Mouse (Mus musculus): ENCODE measurements at regions not wholly inside any gene's neighbourhood (a gene's known extent, or its start where the extent isn't known, plus 50 kb on each side); places are given as distances from the start of the nearest gene placed in this dataset.

- DNase-seq (ENCODE audit: low spot score), result no peak
- intact Hi-C loops (cut with DNase I), result no loop called here
Observed at GRCm38 (mm10) chr9:13973600-13973999, 146.1 kb downstream of the Fam76b start.

GRCm38 (mm10) chr9:13974870-13975269 lies 147.4 kb downstream of the Fam76b start:
- no peak for DNase-seq (ENCODE audit: low spot score)
- intact Hi-C loops (cut with DNase I), result no loop called here

DNA sequence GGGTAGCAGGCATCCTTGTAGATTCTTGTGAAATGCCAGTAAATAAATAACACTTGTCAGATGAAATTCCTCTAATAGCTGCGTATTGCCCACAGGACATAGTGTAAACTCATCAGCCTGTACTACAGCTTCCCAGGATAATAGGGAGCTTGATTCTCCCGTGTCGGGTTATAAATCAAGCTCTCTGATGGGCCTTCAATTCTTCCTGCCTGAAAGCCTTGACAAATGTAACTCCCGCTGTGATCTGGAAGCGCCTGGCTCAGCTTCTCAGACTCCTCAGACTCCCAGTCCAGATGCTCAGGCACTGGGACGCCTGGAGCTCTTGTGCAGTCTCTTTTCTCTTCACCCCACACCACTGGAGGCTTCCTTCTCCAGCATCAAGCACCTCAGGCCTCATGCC lies 151.3 kb downstream of the Fam76b start:
- DNase-seq (ENCODE audit: low spot score), result no peak
- intact Hi-C loops (cut with DNase I), result no loop called here

GRCm38 (mm10) chr9:13987486-13987885 lies 160.0 kb downstream of the Fam76b start:
- no peak for DNase-seq (ENCODE audit: low spot score)
- intact Hi-C loops (cut with DNase I), result no loop called here

DNA sequence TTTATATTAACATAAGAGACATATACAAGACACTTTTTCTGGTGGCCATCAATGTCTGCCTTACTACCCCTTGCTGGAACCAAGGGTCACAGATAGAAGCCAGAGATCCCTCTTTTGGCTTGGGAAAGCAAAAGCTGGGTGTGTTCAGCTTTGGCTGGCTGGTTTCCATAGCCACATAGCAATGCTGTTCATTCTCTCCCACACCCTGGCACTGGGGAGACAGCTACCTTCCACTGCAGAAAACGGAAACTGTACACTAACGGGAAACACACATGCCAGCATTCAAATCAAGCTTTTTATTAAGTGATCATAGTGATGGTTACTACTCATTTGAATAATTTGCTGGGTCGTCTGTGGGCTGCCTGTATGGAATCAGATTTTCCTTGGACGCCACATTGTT lies 161.4 kb downstream of the Fam76b start:
- no peak for DNase-seq (ENCODE audit: low spot score)
- intact Hi-C loops (cut with DNase I), result no loop called here

DNA sequence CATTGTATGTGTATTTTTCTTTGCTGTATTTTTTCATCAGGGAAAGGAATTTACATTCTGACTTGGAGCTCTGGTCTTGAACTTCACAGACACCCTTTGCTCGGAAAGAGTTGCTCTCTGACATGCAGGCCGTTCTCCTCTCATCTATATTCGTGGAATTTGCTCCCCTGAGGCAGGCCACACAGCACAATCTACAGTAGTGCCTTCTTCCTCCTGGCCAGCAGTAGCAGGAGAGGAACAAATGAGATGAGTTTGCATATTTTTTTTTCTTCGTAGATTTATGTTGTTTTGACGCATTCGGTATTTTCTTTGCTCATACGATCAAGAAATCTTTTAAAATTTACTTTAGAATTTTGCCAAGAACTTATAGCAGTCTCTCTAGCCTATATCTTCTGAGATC lies 163.4 kb downstream of the Fam76b start:
- intact Hi-C loops (cut with DNase I), result no loop called here
- no peak for DNase-seq (ENCODE audit: low spot score)

DNA sequence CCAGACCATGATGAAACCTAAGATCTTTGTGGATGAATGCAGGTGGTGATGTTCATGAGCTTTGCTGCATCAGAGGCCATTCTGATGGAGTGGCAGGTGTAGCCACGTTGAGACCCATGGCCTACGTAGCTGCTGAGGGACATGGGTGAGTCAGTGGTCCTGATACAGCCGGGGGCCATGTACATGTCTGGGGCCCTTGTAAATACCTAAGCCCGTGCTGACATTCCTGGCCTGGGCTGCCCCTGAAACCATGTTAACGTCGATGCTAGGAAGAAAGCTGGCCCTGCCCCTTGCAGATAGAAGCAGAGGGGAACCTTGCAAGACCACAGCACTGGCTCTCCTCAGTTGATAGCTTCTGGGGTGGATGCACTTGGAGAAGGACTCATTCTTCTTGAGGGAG lies 165.2 kb downstream of the Fam76b start:
- DNase-seq (ENCODE audit: low spot score), result no peak
- intact Hi-C loops (cut with DNase I), result no loop called here

GRCm38 (mm10) chr9:13999358-13999757 lies 171.8 kb downstream of the Fam76b start:
- no peak for DNase-seq (ENCODE audit: low spot score)
- intact Hi-C loops (cut with DNase I), result no loop called here

DNA sequence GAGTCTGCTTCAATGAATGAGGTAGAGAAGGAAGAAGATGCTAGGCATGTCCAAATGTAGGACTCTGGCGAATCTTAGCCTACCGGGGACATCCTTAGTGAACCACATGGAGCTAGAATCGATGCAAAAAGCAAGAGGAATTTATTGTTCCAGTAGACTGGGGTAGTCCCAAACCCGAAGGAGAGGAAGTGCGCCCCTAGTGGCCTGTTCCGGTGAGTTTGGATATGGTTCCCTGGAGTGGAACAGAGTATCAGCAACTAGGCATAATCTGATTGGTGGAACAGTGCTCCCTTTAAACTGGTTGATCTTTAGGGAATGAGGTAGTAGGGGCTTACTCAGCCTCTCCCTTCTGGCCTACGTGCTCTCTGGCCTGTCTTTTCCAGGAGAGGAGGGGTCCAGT lies 174.0 kb downstream of the Fam76b start:
- no peak for DNase-seq (ENCODE audit: low spot score)
- intact Hi-C loops (cut with DNase I), result no loop called here

DNA sequence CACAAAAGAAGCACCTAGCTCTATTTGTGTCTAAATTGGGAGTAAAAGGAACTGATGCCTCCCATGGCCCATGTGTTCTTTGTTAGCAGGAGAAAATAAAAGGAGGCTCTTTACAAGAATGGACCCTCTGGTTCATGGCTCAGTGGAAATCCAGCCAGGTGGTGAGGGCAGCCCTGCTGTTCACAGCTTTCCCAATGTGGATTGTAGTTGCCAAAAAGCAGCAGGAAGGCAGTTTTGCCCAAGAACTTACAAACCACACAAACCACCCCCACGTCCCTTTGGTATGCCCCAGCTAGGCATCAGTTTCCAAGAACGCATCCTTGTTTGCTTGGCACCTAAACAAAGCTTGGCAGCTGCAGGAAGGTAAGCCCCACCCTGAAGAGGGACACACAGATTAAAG lies 174.7 kb downstream of the Fam76b start:
- intact Hi-C loops (cut with DNase I), result no loop called here

GRCm38 (mm10) chr9:14003163-14003562 lies 175.6 kb downstream of the Fam76b start:
- intact Hi-C loops (cut with DNase I), result no loop called here
- DNase-seq (ENCODE audit: low spot score), result no peak

More for the DNA sequence above, 174.7 kb downstream of the Fam76b start:
- no peak for DNase-seq (ENCODE audit: low spot score)

- no peak for DNase-seq (ENCODE audit: low spot score)
- intact Hi-C loops (cut with DNase I), result no loop called here
Observed at GRCm38 (mm10) chr9:14006233-14006984, 178.9 kb downstream of the Fam76b start.

- DNase-seq (ENCODE audit: low spot score), result no peak
- intact Hi-C loops (cut with DNase I), result no loop called here
Observed at GRCm38 (mm10) chr9:14009451-14009850, 181.9 kb downstream of the Fam76b start.

DNA sequence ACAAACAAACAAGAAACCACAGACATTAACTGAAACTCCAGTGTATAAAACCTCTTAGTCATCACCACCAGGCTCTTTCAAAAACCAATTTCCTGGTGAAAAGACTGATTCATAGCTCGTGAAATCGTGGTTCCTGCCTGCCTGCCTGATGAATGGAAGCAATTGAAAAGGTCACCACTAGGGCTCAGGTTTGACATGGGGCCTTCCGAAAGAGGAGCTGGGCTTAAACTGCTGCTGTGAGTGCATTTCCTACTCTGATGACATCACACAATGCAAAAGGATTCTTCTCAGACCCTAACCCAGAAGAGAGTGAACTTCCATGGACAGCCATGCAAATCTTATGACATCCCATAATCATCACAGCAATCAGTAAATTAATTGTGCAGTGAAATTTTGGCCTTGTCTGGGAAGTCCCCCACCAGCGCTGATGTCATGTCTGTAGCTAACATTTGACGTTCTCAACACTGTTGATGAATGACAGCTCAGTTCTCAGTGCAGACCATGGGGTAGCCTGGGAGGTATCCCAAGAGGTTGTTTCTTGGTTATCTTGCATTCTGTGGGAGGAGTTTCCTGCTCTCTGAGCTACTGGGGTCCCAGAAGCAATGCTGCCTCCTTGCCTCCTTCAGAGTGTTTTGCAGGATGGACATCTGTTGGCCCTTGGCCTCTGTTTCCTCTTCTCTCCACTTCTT lies 182.9 kb downstream of the Fam76b start:
- no peak for DNase-seq (ENCODE audit: low spot score)
- intact Hi-C loops (cut with DNase I), result no loop called here

GRCm38 (mm10) chr9:14024216-14024615 lies 196.7 kb downstream of the Fam76b start:
- intact Hi-C loops (cut with DNase I), result no loop called here
- no peak for DNase-seq (ENCODE audit: low spot score)

- DNase-seq (ENCODE audit: low spot score), result no peak
- intact Hi-C loops (cut with DNase I), result no loop called here
Observed at GRCm38 (mm10) chr9:14024701-14025100, 197.2 kb downstream of the Fam76b start.

GRCm38 (mm10) chr9:14028056-14028455 lies 200.5 kb downstream of the Fam76b start:
- no peak for DNase-seq (ENCODE audit: low spot score)
- intact Hi-C loops (cut with DNase I), result no loop called here

DNA sequence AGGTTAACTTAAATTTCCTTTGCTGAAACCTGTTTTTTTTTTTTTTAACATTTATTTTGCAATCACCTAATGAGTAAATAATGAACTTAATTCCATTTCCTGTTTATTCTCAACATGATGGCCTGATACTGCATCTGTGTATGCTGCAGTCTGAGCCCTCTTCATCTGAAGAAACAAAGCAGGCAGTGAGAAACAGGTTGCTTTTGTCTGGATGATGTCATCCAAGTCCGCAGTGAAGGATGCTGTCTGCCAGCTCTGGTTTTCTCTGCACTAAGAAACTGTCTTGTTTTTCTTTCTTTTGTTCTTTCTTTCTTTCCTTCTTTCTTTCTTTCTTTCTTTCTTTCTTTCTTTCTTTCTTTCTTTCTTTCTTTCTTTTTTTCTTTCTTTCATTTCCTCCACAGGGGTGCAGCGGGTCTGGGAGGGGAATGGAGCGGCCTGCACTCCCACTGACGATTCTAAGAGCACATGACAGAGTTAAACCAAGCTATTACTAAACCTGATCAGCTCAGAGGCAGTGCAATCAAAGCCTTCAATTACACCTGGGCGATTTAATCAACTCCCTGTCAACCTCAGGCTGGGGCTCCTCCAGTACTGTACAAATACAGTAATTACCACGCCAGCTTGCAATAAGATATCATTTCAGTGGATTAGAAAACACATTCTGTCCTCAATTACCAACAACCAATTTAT lies 204.0 kb downstream of the Fam76b start:
- intact Hi-C loops (cut with DNase I), result no loop called here

DNA sequence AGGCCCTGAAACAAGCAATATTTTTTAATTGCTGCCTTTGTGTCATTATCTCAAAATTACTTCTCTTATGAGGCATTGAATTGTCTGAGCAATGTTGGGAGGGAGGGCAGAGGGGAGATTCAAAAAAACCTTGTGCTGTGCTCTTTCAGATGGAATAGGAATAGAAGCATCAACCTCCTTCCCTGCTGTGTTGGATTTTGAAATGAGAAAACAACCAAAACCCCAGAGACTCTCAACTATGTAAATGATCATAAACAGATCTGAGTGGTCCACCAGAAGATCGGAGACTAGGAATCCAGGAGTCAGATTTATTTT lies 204.5 kb downstream of the Fam76b start:
- intact Hi-C loops (cut with DNase I), result no loop called here
- DNase-seq (ENCODE audit: low spot score), result no peak

More for the DNA sequence above, 204.0 kb downstream of the Fam76b start:
- no peak for DNase-seq (ENCODE audit: low spot score)

- no peak for DNase-seq (ENCODE audit: low spot score)
- intact Hi-C loops (cut with DNase I), result no loop called here
Observed at GRCm38 (mm10) chr9:14035526-14035925, 208.0 kb downstream of the Fam76b start.

GRCm38 (mm10) chr9:14041900-14042435 lies 214.5 kb downstream of the Fam76b start:
- intact Hi-C loops (cut with DNase I), result no loop called here
- DNase-seq (ENCODE audit: low spot score), result no peak
